ENCODE assay signal across 14 mouse cellular contexts in the genomic region with DNA sequence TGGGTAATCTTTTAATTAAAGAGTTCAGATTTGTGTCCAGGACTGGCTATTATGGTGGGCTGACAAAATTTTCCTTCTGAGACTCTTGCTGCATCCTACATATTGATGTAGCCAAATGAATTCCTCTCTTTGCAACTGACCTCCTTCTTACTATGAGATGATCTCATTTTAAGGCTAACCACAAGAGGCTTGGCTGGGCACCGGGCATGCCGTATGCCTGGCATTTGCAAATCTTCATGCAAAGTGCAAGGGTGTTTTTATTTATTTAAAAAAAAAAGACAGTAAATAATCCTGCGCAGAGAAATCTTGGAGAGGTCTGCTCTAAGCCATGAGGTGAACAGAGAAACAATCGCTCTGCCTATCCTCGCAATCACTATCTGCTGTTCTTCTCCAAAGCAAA. TPM values are rescaled to one million over a fixed set of nuclear protein-coding genes. Genes with fewer than 3 reads are reported as not detected.
DNase-seq lines count a peak whose midpoint lies in the region.
"Had no signal": no experiment of that assay in that cellular context is flagged by ENCODE, and none has a peak within 500 bp of the region (broad histone marks: within the 10 kb centered on the region; RNA-seq: fewer than 3 reads in every experiment).

No protein-coding gene starts in this region.

- intact Hi-C loops in heart, postnatal 14 days (cut with DNase I) = no loop called here

- DNase-seq in adrenal gland, adult 2 months = peak; percentile 57
- DNase-seq in adrenal gland, postnatal 4 days (ENCODE audit: low spot score in 2 of 2) = no peak
- DNase-seq in adrenal gland, postnatal 36 days = peak; percentile 40 to 54
- DNase-seq in adrenal gland, postnatal 10 days = no peak
- peak; percentile 42 for DNase-seq in heart, adult 11 months
- no peak for DNase-seq in heart, postnatal 14 days
- DNase-seq: adrenal gland, adult 8-10 months; B cell, adult 2 months; cerebellum, adult 9-11 months; embryo, embryonic 11 days had no signal

RNA-seq across cellular contexts. Expression of a gene that starts 41.3 kb away (rescaled TPM):
- total RNA-seq in adrenal gland, adult 2 months (2021) = 1 to 10 TPM; 4.1 to 9.5 TPM
- 2.3 and 3.5 TPM in 2 replicates for polyA plus RNA-seq in adrenal gland, adult 2 months (2012; rRNA removed)
- 10 to 100 TPM in 1 of 2 experiments, 1 to 10 TPM in 1; 9.5 to 10.1 TPM for total RNA-seq in adrenal gland, postnatal 4 days (2021)
- 10 to 100 TPM in 1 of 2 experiments, 1 to 10 TPM in 1; 4.5 to 10.7 TPM for total RNA-seq in adrenal gland, postnatal 36 days (2021)
- total RNA-seq in adrenal gland, postnatal 10 days (2021) = 1 to 10 TPM; 5.1 to 5.8 TPM
- 1 to 10 TPM; 4.4 to 5.2 TPM for total RNA-seq in heart, postnatal 14 days (2021)
- total RNA-seq: CH12.LX; common myeloid progenitor, adult 5-6 weeks had no signal
- polyA plus RNA-seq: erythroblast, embryonic 14.5 days; G1E had no signal

Comparison
In these comparisons a context has a peak if more than half of its experiments do, and no peak if none do; other contexts are left out.
1. DNase-seq: peak in adrenal gland, adult 2 months (single experiment), adrenal gland, postnatal 36 days (2 of 2) and heart, adult 11 months (single experiment); none in adrenal gland, postnatal 4 days (0 of 2), adrenal gland, postnatal 10 days (single experiment) and heart, postnatal 14 days (0 of 2).